Mouse (Mus musculus): ENCODE results near the gene Vps53. TPM values are rescaled to one million over a fixed set of nuclear protein-coding genes. Genes with fewer than 3 reads are reported as not detected.
A peak's percentile ranks its signal among the peaks of the same experiment; 100 is the strongest.
"Not testable (repeated sequence)": the region's sequence is repeated elsewhere in the genome, so short reads cannot be mapped to it uniquely, and the experiment has no call there.

Gene Vps53
- polyA plus RNA-seq, 1 experiment: 55.8 TPM

DNA sequence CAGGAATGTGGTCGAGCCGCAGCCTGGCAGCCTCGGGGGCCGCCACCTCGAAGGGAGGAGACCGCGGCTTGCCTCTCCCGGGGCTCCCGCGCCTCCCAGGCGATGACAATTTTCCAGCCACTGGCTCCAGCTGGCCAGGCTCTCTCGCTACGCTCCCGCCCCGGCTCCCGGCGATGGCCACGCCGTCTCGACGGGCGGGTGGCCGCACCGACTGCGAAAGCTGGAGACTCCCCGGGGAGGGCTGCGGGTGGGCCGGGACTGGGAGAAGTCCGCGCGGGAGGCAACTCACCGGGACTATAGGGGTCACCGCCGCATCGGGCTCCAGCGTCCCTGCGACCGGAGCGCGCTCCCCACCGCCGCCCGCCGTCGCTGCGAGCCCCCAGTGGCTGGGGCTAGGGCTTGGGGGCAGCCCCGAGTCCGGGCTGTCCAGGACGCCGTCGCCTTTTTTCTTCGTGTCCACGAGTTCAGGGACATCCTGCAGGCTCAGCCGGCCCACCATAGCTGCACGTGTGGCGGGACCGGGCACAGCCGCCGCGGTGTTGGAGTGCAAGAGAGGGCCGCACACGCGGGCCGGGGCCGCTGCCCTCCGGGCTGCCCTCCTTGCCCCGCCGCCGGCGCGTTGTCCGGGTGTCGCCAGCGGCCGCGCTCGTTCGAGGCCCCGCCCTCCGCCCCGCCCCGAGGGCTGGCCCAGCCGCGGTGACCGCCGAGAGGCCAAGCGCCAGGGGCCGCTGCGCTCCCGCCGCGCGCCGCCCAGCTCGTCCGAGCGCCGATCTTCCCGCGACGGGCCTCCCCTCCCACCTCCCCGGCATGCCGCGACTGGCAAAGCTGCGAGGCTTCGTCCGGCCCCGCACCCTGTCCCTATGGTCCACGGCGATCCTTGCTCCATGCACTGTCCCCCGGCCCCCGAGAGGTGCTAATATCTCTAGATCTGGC lies 152.0 kb downstream of the Vps53 start, which contains the start of gene Rflnb:
TSS of gene Rflnb (minus strand) at position 644 of the 933 bp plus-strand sequence.
- peak; percentile 79 for DNase-seq (ENCODE audit: low read depth)
- no peak; the same call in 1 of the 2 replicates for TF ChIP-seq CTCF (IDR thresholded peaks at IDR 0.05; ENCODE audit: borderline replicate concordance, extremely low read depth, insufficient read depth, insufficient read length)
- peak; percentile 72 for TF ChIP-seq POLR2A (IDR thresholded peaks at IDR 0.05; ENCODE audit: borderline replicate concordance, extremely low read depth, insufficient read depth, insufficient read length, poor library complexity, severe bottlenecking)

GRCm38 (mm10) chr11:76026527-76027138 lies 152.8 kb downstream of the Vps53 start:
- DNase-seq (ENCODE audit: low read depth): no peak

GRCm38 (mm10) chr11:76025080-76025583 lies 154.3 kb downstream of the Vps53 start:
- TF ChIP-seq CTCF (IDR thresholded peaks at IDR 0.05; ENCODE audit: borderline replicate concordance, extremely low read depth, insufficient read depth, insufficient read length): no peak
- TF ChIP-seq POLR2A (IDR thresholded peaks at IDR 0.05; ENCODE audit: borderline replicate concordance, extremely low read depth, insufficient read depth, insufficient read length, poor library complexity, severe bottlenecking): no peak
- no peak for DNase-seq (ENCODE audit: low read depth)

More at GRCm38 (mm10) chr11:76026527-76027138, 152.8 kb downstream of the Vps53 start:
- TF ChIP-seq POLR2A (IDR thresholded peaks at IDR 0.05; ENCODE audit: borderline replicate concordance, extremely low read depth, insufficient read depth, insufficient read length, poor library complexity, severe bottlenecking) (no peak), CTCF (IDR thresholded peaks at IDR 0.05; ENCODE audit: borderline replicate concordance, extremely low read depth, insufficient read depth, insufficient read length) (no peak)

- TF ChIP-seq CTCF (IDR thresholded peaks at IDR 0.05; ENCODE audit: borderline replicate concordance, extremely low read depth, insufficient read depth, insufficient read length) (no peak), POLR2A (IDR thresholded peaks at IDR 0.05; ENCODE audit: borderline replicate concordance, extremely low read depth, insufficient read depth, insufficient read length, poor library complexity, severe bottlenecking) (no peak)
- no peak for DNase-seq (ENCODE audit: low read depth)
Measured at GRCm38 (mm10) chr11:76020916-76021315, 158.5 kb downstream of the Vps53 start.

- DNase-seq (ENCODE audit: low read depth): no peak
Measured at GRCm38 (mm10) chr11:76019879-76020278, 159.6 kb downstream of the Vps53 start.

GRCm38 (mm10) chr11:76015814-76016213 lies 163.6 kb downstream of the Vps53 start:
- TF ChIP-seq CTCF (IDR thresholded peaks at IDR 0.05; ENCODE audit: borderline replicate concordance, extremely low read depth, insufficient read depth, insufficient read length) (no peak), POLR2A (IDR thresholded peaks at IDR 0.05; ENCODE audit: borderline replicate concordance, extremely low read depth, insufficient read depth, insufficient read length, poor library complexity, severe bottlenecking) (no peak)
- DNase-seq (ENCODE audit: low read depth): no peak

More at GRCm38 (mm10) chr11:76019879-76020278, 159.6 kb downstream of the Vps53 start:
- no peak for TF ChIP-seq POLR2A (IDR thresholded peaks at IDR 0.05; ENCODE audit: borderline replicate concordance, extremely low read depth, insufficient read depth, insufficient read length, poor library complexity, severe bottlenecking)
- no peak for TF ChIP-seq CTCF (IDR thresholded peaks at IDR 0.05; ENCODE audit: borderline replicate concordance, extremely low read depth, insufficient read depth, insufficient read length)

DNA sequence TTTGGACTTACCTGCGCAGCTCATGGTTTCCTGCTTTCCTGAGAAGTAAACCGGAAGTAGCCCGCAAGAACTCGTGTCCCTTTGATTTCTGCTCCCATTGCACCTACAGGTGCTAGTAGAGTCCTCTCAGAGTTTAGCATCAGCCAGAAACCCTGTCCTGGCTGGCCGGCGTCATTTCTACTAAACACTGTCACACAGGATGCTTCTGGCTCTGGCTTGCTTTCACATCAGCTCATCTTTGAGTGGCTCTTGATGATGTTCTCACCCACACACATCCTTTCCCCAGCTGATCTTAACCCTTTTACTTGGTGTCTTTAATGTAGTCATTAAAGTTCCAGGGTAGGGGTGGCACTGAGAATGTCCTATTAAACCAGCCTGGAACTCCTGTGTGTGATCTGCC lies 164.2 kb downstream of the Vps53 start:
- DNase-seq (ENCODE audit: low read depth): no peak
- TF ChIP-seq POLR2A (IDR thresholded peaks at IDR 0.05; ENCODE audit: borderline replicate concordance, extremely low read depth, insufficient read depth, insufficient read length, poor library complexity, severe bottlenecking): no peak
- no peak for TF ChIP-seq CTCF (IDR thresholded peaks at IDR 0.05; ENCODE audit: borderline replicate concordance, extremely low read depth, insufficient read depth, insufficient read length)

GRCm38 (mm10) chr11:76010838-76011624 lies 168.4 kb downstream of the Vps53 start:
- DNase-seq (ENCODE audit: low read depth): no peak
- TF ChIP-seq CTCF (IDR thresholded peaks at IDR 0.05; ENCODE audit: borderline replicate concordance, extremely low read depth, insufficient read depth, insufficient read length): no peak
- no peak for TF ChIP-seq POLR2A (IDR thresholded peaks at IDR 0.05; ENCODE audit: borderline replicate concordance, extremely low read depth, insufficient read depth, insufficient read length, poor library complexity, severe bottlenecking)

DNA sequence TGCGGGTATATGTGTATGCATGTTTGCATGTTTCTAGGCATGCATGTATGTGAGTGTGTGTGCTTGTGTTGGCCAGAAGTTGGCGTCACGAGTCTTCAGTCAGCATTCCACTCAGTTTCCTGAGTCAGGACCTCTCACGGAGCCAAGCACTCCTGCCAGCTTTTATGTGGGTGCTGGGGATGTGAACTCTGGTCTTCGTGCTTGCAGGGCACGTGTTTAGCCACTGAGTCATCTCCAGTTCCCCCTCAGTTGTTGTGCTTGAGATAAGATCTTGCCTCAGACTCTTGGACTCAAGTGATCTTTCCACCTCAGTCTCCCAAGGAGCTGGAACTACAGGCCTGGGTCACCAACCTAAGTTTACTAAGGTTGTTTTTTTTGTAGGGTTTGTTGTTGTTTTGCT lies 170.3 kb downstream of the Vps53 start:
- no peak for DNase-seq (ENCODE audit: low read depth)

DNA sequence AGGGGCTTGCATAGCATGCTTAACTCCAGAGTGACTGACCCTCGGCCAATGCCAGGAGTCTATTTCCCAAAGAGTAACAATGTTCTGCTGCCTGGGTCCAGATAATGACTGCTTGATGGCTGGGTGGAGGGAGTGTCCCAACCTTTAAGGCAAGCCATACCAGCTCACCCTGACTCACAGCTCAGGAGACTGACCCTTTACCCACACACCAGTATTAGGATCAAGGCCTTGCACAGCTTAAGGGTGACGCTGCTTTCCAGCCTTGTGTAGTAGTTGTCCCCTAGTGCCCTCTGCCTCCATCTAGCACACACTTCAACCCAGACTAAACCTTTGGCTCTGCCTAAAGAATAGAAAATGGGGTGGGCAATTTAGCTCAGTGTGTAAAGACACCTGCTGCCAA lies 171.3 kb downstream of the Vps53 start:
- no peak for TF ChIP-seq POLR2A (IDR thresholded peaks at IDR 0.05; ENCODE audit: borderline replicate concordance, extremely low read depth, insufficient read depth, insufficient read length, poor library complexity, severe bottlenecking)
- no peak for TF ChIP-seq CTCF (IDR thresholded peaks at IDR 0.05; ENCODE audit: borderline replicate concordance, extremely low read depth, insufficient read depth, insufficient read length)
- no peak for DNase-seq (ENCODE audit: low read depth)

More for the DNA sequence above, 170.3 kb downstream of the Vps53 start:
- TF ChIP-seq POLR2A (IDR thresholded peaks at IDR 0.05; ENCODE audit: borderline replicate concordance, extremely low read depth, insufficient read depth, insufficient read length, poor library complexity, severe bottlenecking) (no peak), CTCF (IDR thresholded peaks at IDR 0.05; ENCODE audit: borderline replicate concordance, extremely low read depth, insufficient read depth, insufficient read length) (no peak)

DNA sequence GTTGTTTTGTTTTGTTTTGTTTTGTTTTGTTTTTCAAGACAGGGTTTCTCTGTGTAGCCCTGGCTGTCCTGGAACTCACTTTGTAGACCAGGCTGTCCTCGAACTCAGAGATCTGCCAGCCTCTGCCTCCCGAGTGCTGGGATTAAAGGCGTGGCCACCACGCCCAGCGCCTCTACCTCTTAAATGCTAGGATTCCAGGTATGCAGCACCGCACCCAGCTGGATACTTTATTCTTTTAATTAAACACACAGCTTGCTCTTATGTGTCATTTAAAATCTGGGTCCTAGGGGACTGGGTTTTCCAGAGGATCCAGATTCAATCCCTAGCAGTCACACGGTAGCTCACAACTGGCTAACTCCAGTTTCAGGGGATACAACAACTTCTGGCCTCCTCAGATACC lies 175.2 kb downstream of the Vps53 start:
- DNase-seq (ENCODE audit: low read depth): not testable (repeated sequence)

Measured in brain, embryonic 14.5 days (tissue).